Mouse (Mus musculus): ENCODE results near the gene Olfr963. TPM values are rescaled to one million over a fixed set of nuclear protein-coding genes. Genes with fewer than 3 reads are reported as not detected.
A peak's percentile ranks its signal among the peaks of the same experiment; 100 is the strongest.

Gene Olfr963
- not detected in 2 replicates for polyA plus RNA-seq (2015; fragmentation: Nextera tagmentation; extraction: Ambion mirVana)

DNA sequence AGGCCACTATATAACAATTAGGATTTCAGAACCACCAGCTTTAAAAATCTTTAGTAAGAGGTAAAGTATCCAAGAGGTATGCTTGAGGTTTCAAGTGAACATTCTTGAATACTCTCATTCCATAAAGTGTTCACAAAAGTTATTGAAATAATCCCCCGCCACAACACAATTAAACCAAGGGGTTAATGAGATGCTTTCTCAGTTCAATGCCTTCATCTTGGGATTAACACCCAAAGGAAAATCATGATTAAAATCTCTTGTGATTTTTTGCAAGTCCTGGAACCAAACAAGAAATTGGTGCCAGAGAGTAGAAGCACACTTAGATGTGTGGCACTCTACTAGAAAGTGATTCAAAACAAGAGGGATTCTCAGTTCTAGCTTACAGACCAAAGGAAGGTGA lies at the start of gene Olfr963:
Gene Olfr963, plus strand, starts transcription at position 301 of the 400 bp plus-strand sequence.
- H3K4me2 ChIP-seq: no peak within 1 kb of the TSS
- no peaks in the 10 kb centered on the region for H3K27me3 ChIP-seq
- no peaks in the 10 kb centered on the region for H3K9me3 ChIP-seq (replicated peaks)
- H3K9ac ChIP-seq: no peak within 1 kb of the TSS
- no peaks in the 10 kb centered on the region for H3K36me3 ChIP-seq (ENCODE audit: poor library complexity, severe bottlenecking)
- no peak for ATAC-seq
- WGBS: 84% methylated on average over 1 of the region's 1 CpGs
- no peak within 1 kb of the TSS for H3K27ac ChIP-seq
- no peak within 1 kb of the TSS for H3K4me3 ChIP-seq
- no peaks in the 10 kb centered on the region for H3K4me1 ChIP-seq

DNA sequence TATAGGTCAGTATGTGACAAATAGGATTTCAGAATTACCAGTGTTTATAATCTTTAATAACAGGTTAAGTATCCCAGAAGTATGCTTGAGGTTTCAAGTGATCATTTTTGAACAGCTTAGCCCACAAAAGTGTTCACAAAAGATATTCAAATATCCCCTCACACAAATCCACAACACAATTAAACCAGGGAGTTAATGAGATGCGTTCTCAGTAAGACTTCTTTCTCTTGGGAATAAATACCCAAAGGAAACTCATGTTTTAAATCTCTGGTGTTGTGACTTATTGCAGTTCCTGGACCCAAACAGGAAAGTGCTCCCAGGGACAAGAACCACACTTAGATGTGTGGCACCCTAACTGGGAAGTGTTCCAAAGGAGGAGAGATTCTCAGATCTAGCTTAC lies 45.9 kb upstream of the Olfr963 start, which contains the start of gene Olfr960:
Gene Olfr960, plus strand, starts transcription at position 301 of the 400 bp plus-strand sequence.
- Histone ChIP-seq H3K4me1 (no peaks in the 10 kb centered on the region), H3K27me3 (no peaks in the 10 kb centered on the region), H3K27ac (no peak within 1 kb of the TSS), H3K9me3 (replicated peaks) (no peaks in the 10 kb centered on the region; the same call in 1 of the 2 replicates), H3K36me3 (ENCODE audit: poor library complexity, severe bottlenecking) (no peaks in the 10 kb centered on the region), H3K9ac (no peak within 1 kb of the TSS), H3K4me2 (no peak within 1 kb of the TSS), H3K4me3 (no peak within 1 kb of the TSS)
- ATAC-seq: no peak
- 35% methylated on average over 1 of the region's 1 CpGs for WGBS

DNA sequence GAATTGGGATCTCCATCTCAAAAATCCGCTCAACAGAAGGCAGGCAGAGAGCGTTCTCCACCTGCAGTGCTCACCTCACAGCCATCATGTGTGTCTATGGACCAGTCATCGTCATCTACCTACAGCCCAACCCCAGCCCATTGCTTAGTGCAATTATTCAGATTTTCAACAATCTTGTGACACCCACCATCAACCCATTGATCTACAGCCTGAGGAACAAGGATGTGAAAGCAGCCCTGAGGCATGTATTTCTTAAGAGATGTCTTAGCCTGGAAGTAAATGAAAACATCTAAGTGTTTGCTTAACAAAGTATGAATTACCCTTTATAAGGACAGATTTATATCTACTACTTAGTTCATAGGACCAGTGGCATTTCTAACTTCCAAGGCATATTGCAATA lies 43.2 kb upstream of the Olfr963 start:
- no peak overlapping the region for H3K4me2 ChIP-seq
- no peak for ATAC-seq
- WGBS: 94% methylated on average over 3 of the region's 3 CpGs
- no peak overlapping the region for H3K9ac ChIP-seq
- no peaks in the 10 kb centered on the region; the same call in 1 of the 2 replicates for H3K9me3 ChIP-seq (replicated peaks)
- H3K4me1 ChIP-seq: no peaks in the 10 kb centered on the region
- no peak overlapping the region for H3K27ac ChIP-seq
- H3K27me3 ChIP-seq: no peaks in the 10 kb centered on the region
- H3K36me3 ChIP-seq (ENCODE audit: poor library complexity, severe bottlenecking): no peaks in the 10 kb centered on the region
- H3K4me3 ChIP-seq: no peak overlapping the region

DNA sequence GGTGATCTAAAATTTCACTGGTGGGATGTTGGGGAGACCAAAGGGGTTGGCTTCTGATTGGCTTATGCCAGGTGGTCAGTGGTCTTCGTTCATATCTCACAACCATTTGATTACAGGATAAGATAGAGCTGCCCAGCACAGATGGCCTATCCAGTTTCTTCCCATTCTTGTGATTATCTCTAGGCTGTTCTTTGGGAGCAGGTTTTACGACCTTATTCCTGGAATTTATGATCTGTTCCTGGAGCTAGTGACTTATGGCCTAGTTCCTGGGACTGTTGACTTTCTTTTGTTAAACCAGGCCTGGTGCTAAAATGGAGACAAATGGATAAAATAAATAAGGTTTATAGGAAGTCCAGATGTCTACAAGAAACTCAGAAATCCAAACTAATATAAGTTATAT lies 42.3 kb upstream of the Olfr963 start:
- ATAC-seq: no peak
- Histone ChIP-seq H3K4me2 (no peak overlapping the region), H3K27me3 (no peaks in the 10 kb centered on the region), H3K9me3 (replicated peaks) (no peaks in the 10 kb centered on the region), H3K27ac (no peak overlapping the region), H3K36me3 (ENCODE audit: poor library complexity, severe bottlenecking) (no peaks in the 10 kb centered on the region), H3K4me1 (no peaks in the 10 kb centered on the region), H3K9ac (no peak overlapping the region), H3K4me3 (no peak overlapping the region)
- WGBS: 82% methylated on average over 2 of the region's 2 CpGs

DNA sequence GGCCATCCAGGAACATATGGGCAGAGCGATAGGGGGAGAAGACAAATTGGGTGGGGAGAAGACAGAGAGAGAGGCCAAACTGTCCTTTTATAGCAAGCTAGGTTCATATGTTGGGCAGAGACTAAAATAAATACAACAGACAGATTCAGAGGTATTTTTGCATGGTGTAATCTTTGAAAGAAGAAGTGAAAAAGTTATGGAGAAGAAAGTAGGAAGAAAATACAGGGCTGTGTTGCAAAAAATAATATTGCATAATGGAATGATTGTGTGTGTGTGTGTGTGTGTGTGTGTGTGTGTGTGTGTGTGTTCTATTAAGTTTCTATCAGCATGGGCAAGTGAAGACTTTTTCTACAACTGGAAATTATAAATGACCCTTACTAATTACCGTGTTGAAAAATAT lies 37.9 kb upstream of the Olfr963 start:
- H3K27me3 ChIP-seq: no peaks in the 10 kb centered on the region
- no peak overlapping the region for H3K4me3 ChIP-seq
- H3K9ac ChIP-seq: no peak overlapping the region
- H3K4me1 ChIP-seq: no peaks in the 10 kb centered on the region
- H3K36me3 ChIP-seq (ENCODE audit: poor library complexity, severe bottlenecking): no peaks in the 10 kb centered on the region
- H3K9me3 ChIP-seq (replicated peaks): no peaks in the 10 kb centered on the region
- 87% methylated on average over 2 of the region's 2 CpGs for WGBS
- no peak overlapping the region for H3K27ac ChIP-seq
- no peak overlapping the region for H3K4me2 ChIP-seq
- ATAC-seq: no peak

DNA sequence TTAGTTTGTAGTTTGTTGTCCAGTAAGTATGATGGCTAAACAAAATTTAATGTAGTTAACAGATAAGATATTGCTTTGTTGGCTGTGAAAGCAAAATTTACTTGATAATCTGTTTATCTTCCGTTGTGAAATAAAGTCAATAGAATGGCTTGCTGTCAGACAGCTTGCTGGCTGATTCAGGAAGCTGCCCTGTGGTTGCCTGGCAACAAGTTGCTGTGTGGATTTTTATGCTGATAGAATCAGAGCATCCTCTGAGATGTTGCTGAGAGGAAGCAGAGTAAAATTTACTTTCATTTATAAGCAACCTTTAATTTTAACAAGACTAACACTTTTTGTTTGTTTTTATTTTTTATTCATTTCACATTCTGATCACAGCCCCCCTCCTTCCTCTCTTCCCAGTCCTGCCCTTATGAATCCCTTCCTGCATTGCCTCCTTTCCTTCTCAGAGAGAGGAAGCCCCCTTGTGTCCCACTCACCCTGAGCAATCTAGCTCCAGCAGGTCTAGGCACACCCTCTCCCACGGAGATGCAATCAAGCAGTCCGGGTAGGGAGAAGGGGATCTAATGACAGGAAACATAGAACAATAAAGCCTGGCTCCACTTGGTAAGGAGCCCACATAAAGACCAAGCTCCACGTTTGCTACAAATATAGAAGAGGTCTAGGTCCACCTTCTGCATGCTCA lies 33.0 kb upstream of the Olfr963 start:
- 0 out of 2 replicates have a peak, but pooled peaks have one; percentile 51 for ATAC-seq
- H3K27ac ChIP-seq: peak overlapping the region; percentile 41; the same call in 1 of the 2 replicates

DNA sequence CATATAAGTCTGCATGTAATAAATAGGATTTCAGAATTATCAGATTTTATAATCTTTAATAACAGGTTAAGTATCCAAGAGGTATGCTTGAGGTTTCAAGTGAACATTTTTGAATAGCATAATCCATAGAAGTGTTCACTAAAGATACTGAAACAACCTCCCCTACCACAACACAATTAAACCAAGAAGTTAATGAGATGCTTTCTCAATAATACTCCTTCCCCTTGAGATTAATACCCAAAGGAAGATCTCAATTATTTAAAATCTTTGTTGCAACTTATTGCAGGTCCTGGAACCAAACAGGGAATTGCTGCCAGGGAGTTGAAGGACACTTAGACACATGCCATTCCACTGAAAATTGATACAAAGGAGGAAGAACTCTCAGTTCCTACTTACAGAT lies 22.2 kb upstream of the Olfr963 start, which contains the start of gene Olfr961:
Gene Olfr961, plus strand, starts transcription at position 301 of the 400 bp plus-strand sequence.
- Histone ChIP-seq H3K4me1 (no peaks in the 10 kb centered on the region), H3K4me2 (no peak within 1 kb of the TSS), H3K4me3 (no peak within 1 kb of the TSS), H3K9ac (no peak within 1 kb of the TSS), H3K9me3 (replicated peaks) (no peaks in the 10 kb centered on the region), H3K27me3 (no peaks in the 10 kb centered on the region), H3K36me3 (ENCODE audit: poor library complexity, severe bottlenecking) (no peaks in the 10 kb centered on the region), H3K27ac (no peak within 1 kb of the TSS)
- ATAC-seq: no peak

More for the DNA sequence above, 33.0 kb upstream of the Olfr963 start:
- no peak overlapping the region for H3K9ac ChIP-seq
- no peaks in the 10 kb centered on the region for H3K9me3 ChIP-seq (replicated peaks)
- no peaks in the 10 kb centered on the region for H3K4me1 ChIP-seq
- H3K4me3 ChIP-seq: no peak overlapping the region
- H3K36me3 ChIP-seq (ENCODE audit: poor library complexity, severe bottlenecking): no peaks in the 10 kb centered on the region
- no peaks in the 10 kb centered on the region for H3K27me3 ChIP-seq
- 41% methylated on average over 4 of the region's 4 CpGs for WGBS
- H3K4me2 ChIP-seq: no peak overlapping the region

DNA sequence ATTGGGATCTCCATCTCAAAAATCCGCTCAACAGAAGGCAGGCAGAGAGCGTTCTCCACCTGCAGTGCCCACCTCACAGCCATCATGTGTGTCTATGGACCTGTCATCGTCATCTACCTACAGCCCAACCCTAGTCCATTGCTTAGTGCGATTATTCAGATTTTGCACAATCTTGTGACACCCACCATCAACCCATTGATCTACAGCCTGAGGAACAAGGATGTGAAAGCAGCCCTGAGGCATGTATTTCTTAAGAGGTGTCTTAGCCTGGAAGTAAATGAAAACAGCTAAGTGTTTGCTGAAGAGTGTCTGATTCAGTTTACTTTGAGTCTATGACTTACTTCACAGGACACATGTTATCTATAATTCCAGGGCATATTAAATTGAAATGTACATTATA lies 19.6 kb upstream of the Olfr963 start:
- Histone ChIP-seq H3K27ac (no peak overlapping the region), H3K4me1 (no peaks in the 10 kb centered on the region), H3K9ac (no peak overlapping the region), H3K27me3 (no peaks in the 10 kb centered on the region), H3K4me3 (no peak overlapping the region), H3K9me3 (replicated peaks) (no peaks in the 10 kb centered on the region), H3K36me3 (ENCODE audit: poor library complexity, severe bottlenecking) (no peaks in the 10 kb centered on the region), H3K4me2 (no peak overlapping the region)
- 94% methylated on average over 4 of the region's 4 CpGs for WGBS
- ATAC-seq: no peak

DNA sequence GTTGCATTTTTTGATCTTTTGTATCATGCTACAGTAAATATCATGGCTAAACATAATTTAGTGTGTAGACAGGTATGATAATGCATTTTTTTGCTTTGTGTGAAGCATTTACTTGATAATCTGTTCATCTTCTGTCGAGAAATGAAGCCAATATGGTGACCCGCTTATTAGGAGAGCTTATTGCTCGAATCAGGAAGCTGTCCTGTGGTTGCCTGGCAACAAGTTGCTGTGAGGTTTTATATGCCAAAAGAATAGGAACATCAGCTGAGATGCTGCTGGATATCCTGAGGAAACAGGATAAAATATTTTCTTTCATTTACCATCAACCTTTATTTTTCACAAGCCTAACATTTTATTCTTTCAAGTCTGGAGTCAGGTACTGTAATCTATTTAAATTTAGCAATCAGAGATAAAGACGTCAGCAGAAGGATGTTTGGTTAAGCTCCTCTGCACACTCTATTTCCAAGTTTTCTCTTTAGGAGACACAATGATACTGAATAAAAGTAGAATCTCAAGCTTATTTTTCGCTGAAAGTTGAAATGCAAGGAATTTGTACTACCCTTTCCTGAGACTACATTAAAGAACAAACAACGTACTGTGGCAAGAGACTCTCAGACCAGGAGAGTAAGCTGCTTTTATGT lies 12.1 kb upstream of the Olfr963 start:
- Histone ChIP-seq H3K4me3 (no peak overlapping the region), H3K4me1 (no peaks in the 10 kb centered on the region), H3K36me3 (ENCODE audit: poor library complexity, severe bottlenecking) (no peaks in the 10 kb centered on the region), H3K9me3 (replicated peaks) (no peaks in the 10 kb centered on the region), H3K9ac (no peak overlapping the region), H3K4me2 (no peak overlapping the region), H3K27ac (no peak overlapping the region), H3K27me3 (no peaks in the 10 kb centered on the region)
- ATAC-seq: no peak
- WGBS: 74% methylated on average over 6 of the region's 6 CpGs

DNA sequence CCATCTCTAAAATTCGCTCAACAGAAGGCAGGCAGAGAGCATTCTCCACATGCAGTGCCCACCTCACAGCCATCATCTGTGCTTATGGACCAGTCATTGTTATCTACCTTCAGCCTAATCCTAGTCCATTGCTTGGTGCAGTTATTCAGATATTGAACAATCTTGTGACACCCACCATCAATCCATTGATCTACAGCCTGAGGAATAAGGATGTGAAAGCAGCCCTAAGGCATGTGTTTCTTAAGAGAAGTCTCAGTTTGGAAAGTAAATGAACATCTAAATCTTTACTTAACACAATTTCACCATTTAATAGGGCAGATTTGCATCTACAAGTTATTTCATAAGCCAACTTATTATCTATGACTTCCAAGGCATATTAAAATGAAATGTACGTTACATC lies 2.7 kb downstream of the Olfr963 start:
- Histone ChIP-seq H3K27ac (no peak overlapping the region), H3K36me3 (ENCODE audit: poor library complexity, severe bottlenecking) (no peaks in the 10 kb centered on the region), H3K4me3 (no peak overlapping the region), H3K9me3 (replicated peaks) (no peaks in the 10 kb centered on the region), H3K4me2 (no peak overlapping the region), H3K27me3 (no peaks in the 10 kb centered on the region), H3K4me1 (no peaks in the 10 kb centered on the region), H3K9ac (no peak overlapping the region)
- WGBS: 91% methylated on average over 2 of the region's 2 CpGs
- no peak for ATAC-seq

DNA sequence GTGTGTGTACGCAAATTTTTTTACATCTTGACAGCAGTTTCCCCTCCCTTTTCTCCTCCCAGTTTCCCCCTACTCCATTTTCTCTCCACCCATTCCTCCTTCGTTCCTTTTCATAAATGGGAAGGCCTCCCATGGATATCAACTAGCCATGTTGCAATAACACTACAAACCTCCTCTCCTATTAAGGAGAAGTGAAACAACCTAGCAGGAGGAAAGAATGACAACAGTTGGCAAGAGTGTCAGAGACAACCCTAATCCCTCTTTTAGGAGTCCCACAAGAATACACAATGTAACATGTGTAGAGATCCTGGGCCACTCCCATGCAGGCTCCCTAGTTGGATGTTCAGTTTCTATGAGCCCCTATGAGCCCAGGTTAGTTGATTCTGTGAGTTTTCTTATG lies 7.8 kb downstream of the Olfr963 start:
- no peak for ATAC-seq
- Histone ChIP-seq H3K4me2 (no peak overlapping the region), H3K4me3 (no peak overlapping the region), H3K4me1 (no peaks in the 10 kb centered on the region), H3K27ac (no peak overlapping the region), H3K36me3 (ENCODE audit: poor library complexity, severe bottlenecking) (no peaks in the 10 kb centered on the region), H3K27me3 (no peaks in the 10 kb centered on the region), H3K9ac (no peak overlapping the region), H3K9me3 (replicated peaks) (no peaks in the 10 kb centered on the region)
- 79% methylated on average over 2 of the region's 2 CpGs for WGBS

DNA sequence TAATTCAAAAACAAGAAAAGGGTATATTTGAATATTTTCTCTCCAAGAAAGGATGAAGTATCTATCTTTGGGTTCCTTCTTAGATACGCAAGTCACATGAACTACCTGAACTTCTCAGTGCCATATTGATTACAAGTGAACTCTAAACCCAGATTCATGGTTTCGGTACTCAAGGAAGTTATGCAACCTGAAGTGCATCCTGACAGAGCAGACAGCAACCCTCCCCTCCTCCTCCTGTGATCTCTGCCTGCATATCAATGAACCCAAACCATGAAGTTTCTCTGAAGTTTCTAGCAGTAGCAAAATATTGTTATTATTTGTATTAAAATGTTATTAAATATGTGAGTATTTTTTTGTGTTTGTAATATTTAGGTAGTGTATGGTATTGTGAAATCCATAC lies 11.6 kb downstream of the Olfr963 start:
- no peaks in the 10 kb centered on the region for H3K4me1 ChIP-seq
- no peaks in the 10 kb centered on the region for H3K27me3 ChIP-seq
- no peaks in the 10 kb centered on the region for H3K36me3 ChIP-seq (ENCODE audit: poor library complexity, severe bottlenecking)
- ATAC-seq: no peak
- H3K9ac ChIP-seq: no peak overlapping the region
- H3K9me3 ChIP-seq (replicated peaks): no peaks in the 10 kb centered on the region
- no peak overlapping the region for H3K4me3 ChIP-seq
- no peak overlapping the region for H3K4me2 ChIP-seq
- 99% methylated on average over 2 of the region's 2 CpGs for WGBS
- H3K27ac ChIP-seq: no peak overlapping the region

All from forebrain, embryonic 13.5 days (tissue).